Mouse (Mus musculus) stomach, postnatal 0 days (tissue): ENCODE data around the gene Dlg4. TPM values are rescaled to one million over a fixed set of nuclear protein-coding genes. Genes with fewer than 3 reads are reported as not detected.
A peak's percentile ranks its signal among the peaks of the same experiment; 100 is the strongest.

Experiments
- ATAC-seq: fragments of 200-750 bp; cut with Nextera tagmentation; 2 replicates; pipeline ENCODE4 v1.8.0; 2017; ENCODE audit not compliant: low FRiP score, low TSS enrichment
- DNase-seq: peaks from one replicate; pipeline ENCODE4 v3.0.0-alpha.2; 2016; ENCODE audit warnings: low spot score
- H3K27ac ChIP-seq: fragments of 300-500 bp; sonication (generic); replicated peaks from 2 replicates; pipeline ENCODE4 v1.5.1; 2014; ENCODE audit warnings: mild to moderate bottlenecking, control low read depth
- H3K27me3 ChIP-seq: fragments of 300-500 bp; sonication (generic); 2 replicates; pipeline ENCODE4 v1.6.1; 2014; ENCODE audit warnings: low read length; ENCODE audit not compliant: control insufficient read depth, insufficient read depth
- H3K36me3 ChIP-seq: fragments of 300-500 bp; sonication (generic); 2 replicates; pipeline ENCODE4 v1.6.1; 2014; ENCODE audit warnings: low read length, mixed read lengths; ENCODE audit not compliant: control insufficient read depth, insufficient read depth
- H3K4me1 ChIP-seq: fragments of 300-500 bp; sonication (generic); replicated peaks from 2 replicates; pipeline ENCODE4 v1.6.1; 2014; ENCODE audit warnings: antibody characterized with exemption; ENCODE audit not compliant: control insufficient read depth, insufficient read depth
- H3K4me2 ChIP-seq: fragments of 300-500 bp; sonication (generic); replicated peaks from 2 replicates; pipeline ENCODE4 v1.6.1; 2014; ENCODE audit warnings: low read depth, mild to moderate bottlenecking, control low read depth, moderate library complexity
- H3K4me3 ChIP-seq: fragments of 300-500 bp; sonication (generic); 2 replicates; pipeline ENCODE4 v1.5.1; 2014; ENCODE audit warnings: low read depth, low read length, control low read depth
- H3K9ac ChIP-seq: fragments of 300-500 bp; sonication (generic); 2 replicates; pipeline ENCODE4 v1.6.1; 2014; ENCODE audit warnings: mild to moderate bottlenecking, low read length, control low read depth, mixed read lengths
- H3K9me3 ChIP-seq: fragments of 300-500 bp; sonication (generic); 2 replicates; pipeline ENCODE4 v1.6.1; 2016; ENCODE audit warnings: low read length; ENCODE audit not compliant: control insufficient read depth
- CTCF ChIP-seq: IDR thresholded peaks from 2 replicates; pipeline ENCODE4 v1.5.1; 2016; ENCODE audit warnings: antibody characterized with exemption, low read depth, mild to moderate bottlenecking, moderate library complexity
- EP300 ChIP-seq: optimal IDR thresholded peaks from 2 replicates; pipeline ENCODE3; 2016; ENCODE audit warnings: antibody characterized with exemption
- WGBS: fragments of 180-500 bp; shearing (Covaris S2); extraction: QIAGEN DNeasy Blood & Tissue Kit; methylation state at CpG from one replicate; pipeline ENCODE4 v1.1.7; 2014; 5-methylcytosine and 5-hydroxymethylcytosine counted together
- polyA plus RNA-seq: library from polyadenylated mRNA; unstranded; fragments of >200 nt; fragmentation: Nextera tagmentation; extraction: Ambion mirVana; gene quantifications from 2 replicates; pipeline ENCODE4 v1.2.1, GENCODE M21; 2015

The Dlg4 gene
- polyA plus RNA-seq, 1 experiment from 2014 or later, result 2.6 TPM

- DNase-seq (no peak), ATAC-seq (no peak)
- Histone ChIP-seq H3K27me3 (no peaks in the 10 kb centered on the region), H3K36me3 (peaks cover 30% of the 10 kb centered on the region), H3K9me3 (no peaks in the 10 kb centered on the region), H3K4me3 (no peak overlapping the region), H3K27ac (no peak overlapping the region), H3K4me1 (no peaks in the 10 kb centered on the region), H3K9ac (no peak overlapping the region), H3K4me2 (no peak overlapping the region)
- TF ChIP-seq CTCF (peak; percentile 63), EP300 (no peak)
- 60% methylated on average over 5 of the region's 5 CpGs for WGBS
These were observed 11.2 kb upstream of the Dlg4 start for GRCm38 (mm10) chr11:70005521-70005920.

GRCm38 (mm10) chr11:70010033-70010432, 6.7 kb upstream of the Dlg4 start:
- peaks cover 2% of the 10 kb centered on the region; the same call in 1 of the 2 replicates for H3K4me1 ChIP-seq
- no peak for TF ChIP-seq CTCF
- no peak for TF ChIP-seq EP300
- H3K36me3 ChIP-seq, result peaks cover 52% of the 10 kb centered on the region
- no peak overlapping the region for H3K9ac ChIP-seq
- H3K9me3 ChIP-seq, result no peaks in the 10 kb centered on the region
- 84% methylated on average over 6 of the region's 6 CpGs for WGBS
- ATAC-seq (no peak), DNase-seq (no peak)
- H3K4me3 ChIP-seq, result no peak overlapping the region
- no peaks in the 10 kb centered on the region for H3K27me3 ChIP-seq
- no peak overlapping the region for H3K27ac ChIP-seq
- H3K4me2 ChIP-seq, result no peak overlapping the region

GRCm38 (mm10) chr11:70010548-70010947, 6.2 kb upstream of the Dlg4 start:
- ATAC-seq (no peak), DNase-seq (no peak)
- Histone ChIP-seq H3K36me3 (peaks cover 52% of the 10 kb centered on the region), H3K4me3 (no peak overlapping the region), H3K9ac (no peak overlapping the region), H3K9me3 (no peaks in the 10 kb centered on the region), H3K4me2 (no peak overlapping the region), H3K27me3 (no peaks in the 10 kb centered on the region), H3K4me1 (peaks cover 2% of the 10 kb centered on the region; the same call in 1 of the 2 replicates), H3K27ac (no peak overlapping the region)
- 81% methylated on average over 12 of the region's 12 CpGs for WGBS
- no peak for TF ChIP-seq CTCF
- TF ChIP-seq EP300, result no peak

- peaks cover 52% of the 10 kb centered on the region for H3K36me3 ChIP-seq
- H3K4me2 ChIP-seq, result no peak overlapping the region
- H3K27me3 ChIP-seq, result no peaks in the 10 kb centered on the region
- H3K9me3 ChIP-seq, result no peaks in the 10 kb centered on the region
- 91% methylated on average over 10 of the region's 10 CpGs for WGBS
- H3K4me3 ChIP-seq, result no peak overlapping the region
- DNase-seq, result no peak
- no peak for ATAC-seq
- H3K27ac ChIP-seq, result no peak overlapping the region
- no peak for TF ChIP-seq EP300
- TF ChIP-seq CTCF, result no peak
- peaks cover 2% of the 10 kb centered on the region; the same call in 1 of the 2 replicates for H3K4me1 ChIP-seq
- no peak overlapping the region for H3K9ac ChIP-seq
These were observed 5.8 kb upstream of the Dlg4 start for GRCm38 (mm10) chr11:70010961-70011360.

- no peak overlapping the region for H3K27ac ChIP-seq
- H3K9ac ChIP-seq, result no peak overlapping the region
- H3K4me3 ChIP-seq, result no peak overlapping the region
- WGBS, result 84% methylated on average over 9 of the region's 9 CpGs
- no peaks in the 10 kb centered on the region for H3K9me3 ChIP-seq
- ATAC-seq, result no peak
- H3K4me2 ChIP-seq, result no peak overlapping the region
- peaks cover 4% of the 10 kb centered on the region; the same call in 1 of the 2 replicates for H3K4me1 ChIP-seq
- H3K27me3 ChIP-seq, result no peaks in the 10 kb centered on the region
- DNase-seq, result no peak
- TF ChIP-seq EP300, result no peak
- TF ChIP-seq CTCF, result no peak
- peaks cover 40% of the 10 kb centered on the region for H3K36me3 ChIP-seq
These were observed 3.8 kb upstream of the Dlg4 start for GRCm38 (mm10) chr11:70012931-70013330.

GRCm38 (mm10) chr11:70013408-70013807, 3.3 kb upstream of the Dlg4 start:
- ATAC-seq, result no peak

More at GRCm38 (mm10) chr11:70013408-70013807, 3.3 kb upstream of the Dlg4 start:
- TF ChIP-seq EP300 (no peak), CTCF (no peak)
- H3K4me1 ChIP-seq, result peaks cover 4% of the 10 kb centered on the region; the same call in 1 of the 2 replicates
- no peaks in the 10 kb centered on the region for H3K27me3 ChIP-seq
- H3K4me3 ChIP-seq, result no peak overlapping the region
- DNase-seq, result no peak
- no peak overlapping the region for H3K27ac ChIP-seq
- H3K36me3 ChIP-seq, result peaks cover 39% of the 10 kb centered on the region
- no peak overlapping the region for H3K4me2 ChIP-seq
- 86% methylated on average over 3 of the region's 3 CpGs for WGBS
- no peak overlapping the region for H3K9ac ChIP-seq
- H3K9me3 ChIP-seq, result no peaks in the 10 kb centered on the region
